Mouse (Mus musculus): Measurements from ENCODE around the gene Tmem8b. TPM values are rescaled to one million over a fixed set of nuclear protein-coding genes. Genes with fewer than 3 reads are reported as not detected.

The Tmem8b gene
- 1 to 10 TPM; 1.9 to 2.2 TPM for total RNA-seq (2023)

GRCm38 (mm10) chr4:43668782-43669427 lies at the start of gene Tmem8b, which contains the start of gene Fam221b:
Gene Tmem8b (plus strand): TSS chr4:43668971.
Gene Fam221b (minus strand): TSS chr4:43669145.

GRCm38 (mm10) chr4:43631046-43631955 lies 37.5 kb upstream of the Tmem8b start, which contains the start of gene Npr2:
Gene Npr2 (plus strand): TSS chr4:43631935.

GRCm38 (mm10) chr4:43653161-43654015 lies 15.4 kb upstream of the Tmem8b start, which contains the start of gene Spag8:
Gene Spag8 (minus strand): TSS chr4:43653594.

GRCm38 (mm10) chr4:43656339-43657109 lies 12.2 kb upstream of the Tmem8b start, which contains the start of gene Hint2:
Gene Hint2 (minus strand): TSS chr4:43656466.

GRCm38 (mm10) chr4:43700707-43701106 lies 31.9 kb downstream of the Tmem8b start, which contains the start of gene Olfr70:
Gene Olfr70 (minus strand): TSS chr4:43700807.

GRCm38 (mm10) chr4:43709869-43710268 lies 41.1 kb downstream of the Tmem8b start, which contains the start of gene Olfr71:
Gene Olfr71 (minus strand): TSS chr4:43710255.

GRCm38 (mm10) chr4:43726995-43727394 lies 58.2 kb downstream of the Tmem8b start, which contains the start of gene Hrct1:
Gene Hrct1 (plus strand): TSS chr4:43727188.

GRCm38 (mm10) chr4:43729794-43730550 lies 61.2 kb downstream of the Tmem8b start, which contains the start of gene Spaar:
Gene Spaar (plus strand): TSS chr4:43730034.

Other genes starting within 250 kb of the Tmem8b start
- gene Fam166b, start 239.8 kb upstream of the Tmem8b start, total RNA-seq (2023), result not detected
- gene Tesk1, start 227.0 kb upstream of the Tmem8b start, total RNA-seq (2023), result 10 to 100 TPM; 37.3 to 37.8 TPM
- gene Cd72, start 214.3 kb upstream of the Tmem8b start, total RNA-seq (2023), result 10 to 100 TPM in 1 of 2 experiments, 1 to 10 TPM in 1; 8.2 to 10.6 TPM
- not detected for gene Sit1, start 185.2 kb upstream of the Tmem8b start, total RNA-seq (2023)
- 10 to 100 TPM; 10.6 to 11.3 TPM for gene Ccdc107, start 176.1 kb upstream of the Tmem8b start, total RNA-seq (2023)
- gene Arhgef39, start 169.3 kb upstream of the Tmem8b start, total RNA-seq (2023), result 1 to 10 TPM; 2.5 to 2.6 TPM
- 1 to 10 TPM; 2.2 to 5.1 TPM for gene Car9, start 162.0 kb upstream of the Tmem8b start, total RNA-seq (2023)
- gene Tpm2, start 145.2 kb upstream of the Tmem8b start, total RNA-seq (2023), result under 1 TPM; 0.36 to 0.58 TPM
- gene Creb3, start 106.6 kb upstream of the Tmem8b start, total RNA-seq (2023), result 100 to 1,000 TPM in 1 of 2 experiments, 10 to 100 TPM in 1; 69.0 to 105 TPM
- gene Tln1, start 106.3 kb upstream of the Tmem8b start, total RNA-seq (2023), result 100 to 1,000 TPM; 825 to 900 TPM
- 10 to 100 TPM; 27.9 to 30.9 TPM for gene Rgp1, start 90.3 kb upstream of the Tmem8b start, total RNA-seq (2023)
- 10 to 100 TPM; 25.2 to 34.6 TPM for gene Gba2, start 90.1 kb upstream of the Tmem8b start, total RNA-seq (2023)
- gene Msmp, start 84.5 kb upstream of the Tmem8b start, total RNA-seq (2023), result not detected
- under 1 TPM in 1 of 2 experiments, not detected in 1; 0.39 TPM for gene Npr2, start 37.0 kb upstream of the Tmem8b start, total RNA-seq (2023)
- gene Spag8, start 15.4 kb upstream of the Tmem8b start, total RNA-seq (2023), result not detected
- 10 to 100 TPM; 13.7 to 14.6 TPM for gene Hint2, start 12.5 kb upstream of the Tmem8b start, total RNA-seq (2023)
- under 1 TPM in 1 of 2 experiments, not detected in 1; 0.13 TPM for gene Fam221b, start 174 bp downstream of the Tmem8b start, total RNA-seq (2023)
- gene Olfr70, start 31.8 kb downstream of the Tmem8b start, total RNA-seq (2023), result not detected
- gene Olfr71, start 41.3 kb downstream of the Tmem8b start, total RNA-seq (2023), result not detected
- not detected for gene Hrct1, start 58.2 kb downstream of the Tmem8b start, total RNA-seq (2023)
- not detected for gene Spaar, start 61.1 kb downstream of the Tmem8b start, total RNA-seq (2023)
- gene Olfr159, start 102.0 kb downstream of the Tmem8b start, total RNA-seq (2023), result not detected
- gene Olfr156, start 154.9 kb downstream of the Tmem8b start, total RNA-seq (2023), result not detected
- not detected for gene Olfr157, start 171.2 kb downstream of the Tmem8b start, total RNA-seq (2023)
- gene Olfr155, start 182.6 kb downstream of the Tmem8b start, total RNA-seq (2023), result not detected
- under 1 TPM; 0.18 to 0.39 TPM for gene Reck, start 206.6 kb downstream of the Tmem8b start, total RNA-seq (2023)